Mouse (Mus musculus) embryonic facial prominence, embryonic 11.5 days (tissue): ENCODE results near the gene Smim22. TPM values are rescaled to one million over a fixed set of nuclear protein-coding genes. Genes with fewer than 3 reads are reported as not detected.
A peak's percentile ranks its signal among the peaks of the same experiment; 100 is the strongest.

ENCODE experiments used
- ATAC-seq: fragments of 200-750 bp; cut with Nextera tagmentation; replicated peaks from 2 replicates; pipeline ENCODE4 v1.8.0; 2017; ENCODE audit warnings: low read depth; ENCODE audit not compliant: insufficient number of reproducible peaks, low FRiP score, low TSS enrichment
- DNase-seq: peaks from one replicate; pipeline ENCODE4 v3.0.0-alpha.2; 2015; ENCODE audit warnings: low spot score
- H3K27ac ChIP-seq: fragments of 300-500 bp; sonication (generic); replicated peaks from 2 replicates; pipeline ENCODE4 v1.5.1; 2014; ENCODE audit warnings: mild to moderate bottlenecking, low read depth, low read length, control low read depth
- H3K27me3 ChIP-seq: fragments of 300-500 bp; sonication (generic); 2 replicates; pipeline ENCODE4 v1.6.1; 2014; ENCODE audit warnings: mild to moderate bottlenecking, low read length, moderate library complexity, mixed read lengths; ENCODE audit not compliant: control insufficient read depth, insufficient read depth
- H3K36me3 ChIP-seq: fragments of 300-500 bp; sonication (generic); replicated peaks from 2 replicates; pipeline ENCODE4 v1.6.1; 2014; ENCODE audit warnings: low read depth, mild to moderate bottlenecking, low read length, moderate library complexity, mixed read lengths; ENCODE audit not compliant: control insufficient read depth, insufficient read depth
- H3K4me1 ChIP-seq: fragments of 300-500 bp; sonication (generic); 2 replicates; pipeline ENCODE4 v1.6.1; 2014; ENCODE audit warnings: low read length, mixed read lengths; ENCODE audit not compliant: control insufficient read depth, insufficient read depth
- H3K4me2 ChIP-seq: fragments of 300-500 bp; sonication (generic); 2 replicates; pipeline ENCODE4 v1.6.1; 2014; ENCODE audit warnings: low read depth, mild to moderate bottlenecking, control low read depth, low read length, moderate library complexity
- H3K4me3 ChIP-seq: fragments of 300-500 bp; sonication (generic); 2 replicates; pipeline ENCODE4 v1.5.1; 2014; ENCODE audit warnings: low read depth, low read length, control low read depth
- H3K9ac ChIP-seq: fragments of 300-500 bp; sonication (generic); replicated peaks from 2 replicates; pipeline ENCODE4 v1.6.1; 2014; ENCODE audit warnings: mild to moderate bottlenecking, control low read depth, low read length
- H3K9me3 ChIP-seq: fragments of 300-500 bp; sonication (generic); replicated peaks from 2 replicates; pipeline ENCODE4 v1.6.1; 2016; ENCODE audit warnings: mild to moderate bottlenecking, low read length, inconsistent platforms, mixed read lengths; ENCODE audit not compliant: control insufficient read depth
- WGBS: fragments of 180-500 bp; shearing (Covaris S2); extraction: QIAGEN DNeasy Blood & Tissue Kit; methylation state at CpG from one replicate; pipeline ENCODE4 v1.1.7; 2014; 5-methylcytosine and 5-hydroxymethylcytosine counted together
- polyA plus RNA-seq: library from polyadenylated mRNA; unstranded; fragments of >200 nt; fragmentation: Nextera tagmentation; extraction: Ambion mirVana; gene quantifications from 2 replicates; pipeline ENCODE4 v1.2.1, GENCODE M21; 2014

The Smim22 gene
- polyA plus RNA-seq, 1 experiment from 2014 or later = 2.2 TPM

DNA sequence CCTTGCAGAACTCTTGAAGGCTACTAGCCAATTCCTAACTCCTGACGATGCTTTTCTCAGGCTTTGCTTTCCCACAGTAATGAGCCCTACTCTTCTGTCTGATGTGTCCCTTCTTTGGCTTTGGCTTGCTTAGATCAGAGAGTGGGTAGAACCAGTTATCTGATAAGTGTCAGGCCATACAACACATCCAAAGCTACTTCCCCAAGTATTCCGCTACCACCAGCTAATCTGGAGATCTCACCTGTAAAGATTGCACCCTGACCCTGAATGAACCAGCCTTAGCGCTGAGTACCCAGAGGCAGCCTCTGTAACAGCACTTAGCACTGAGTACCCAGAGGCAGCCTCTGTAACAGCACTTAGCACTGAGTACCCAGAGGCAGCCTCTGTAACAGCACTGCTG is 38.2 kb downstream of the Smim22 start:
- Histone ChIP-seq H3K9me3 (no peaks in the 10 kb centered on the region), H3K4me3 (no peak overlapping the region), H3K27ac (no peak overlapping the region), H3K4me1 (no peaks in the 10 kb centered on the region), H3K36me3 (peaks cover 8% of the 10 kb centered on the region), H3K27me3 (no peaks in the 10 kb centered on the region), H3K4me2 (no peak overlapping the region), H3K9ac (no peak overlapping the region)
- 96% methylated on average over 3 of the region's 3 CpGs for WGBS
- DNase-seq (no peak), ATAC-seq (no peak)

DNA sequence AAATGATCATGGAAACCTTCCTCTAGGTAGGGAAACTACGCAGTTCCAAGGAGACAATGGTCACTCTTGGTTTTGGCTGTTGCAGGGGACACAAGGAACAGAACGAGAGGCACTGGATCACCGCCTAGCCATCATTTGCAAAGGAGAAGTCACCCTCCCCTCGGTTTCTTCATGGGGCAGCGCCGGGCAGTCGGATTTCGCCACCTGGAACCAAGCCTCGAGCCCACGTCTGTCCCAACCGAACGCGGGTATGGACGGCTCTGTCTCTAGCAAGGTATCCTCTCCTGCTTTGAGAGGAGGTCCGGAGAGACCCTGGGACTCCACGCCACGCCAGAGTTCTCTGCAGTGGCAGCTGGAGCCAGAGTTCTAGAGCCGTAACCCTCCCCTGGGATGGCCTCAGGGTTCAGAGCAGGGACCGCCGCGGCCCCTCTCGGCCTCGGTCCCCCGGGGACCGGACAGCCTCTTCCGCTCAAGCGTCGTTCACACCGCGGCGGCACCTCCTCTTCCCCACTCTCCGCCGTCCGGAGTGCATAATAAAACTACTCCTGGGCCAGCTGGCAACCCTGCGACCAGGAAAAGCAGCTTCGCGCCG is 42.2 kb downstream of the Smim22 start:
- Histone ChIP-seq H3K4me1 (no peaks in the 10 kb centered on the region), H3K9ac (peak overlapping the region; percentile 84), H3K27me3 (no peaks in the 10 kb centered on the region), H3K9me3 (no peaks in the 10 kb centered on the region), H3K4me2 (peak overlapping the region; percentile 50), H3K27ac (peak overlapping the region; percentile 81), H3K36me3 (peaks cover 8% of the 10 kb centered on the region), H3K4me3 (peak overlapping the region; percentile 81)
- DNase-seq (no peak), ATAC-seq (0 out of 2 replicates have a peak, but pooled peaks have one; percentile 36)
- 0% methylated on average over 38 of the region's 38 CpGs for WGBS

DNA sequence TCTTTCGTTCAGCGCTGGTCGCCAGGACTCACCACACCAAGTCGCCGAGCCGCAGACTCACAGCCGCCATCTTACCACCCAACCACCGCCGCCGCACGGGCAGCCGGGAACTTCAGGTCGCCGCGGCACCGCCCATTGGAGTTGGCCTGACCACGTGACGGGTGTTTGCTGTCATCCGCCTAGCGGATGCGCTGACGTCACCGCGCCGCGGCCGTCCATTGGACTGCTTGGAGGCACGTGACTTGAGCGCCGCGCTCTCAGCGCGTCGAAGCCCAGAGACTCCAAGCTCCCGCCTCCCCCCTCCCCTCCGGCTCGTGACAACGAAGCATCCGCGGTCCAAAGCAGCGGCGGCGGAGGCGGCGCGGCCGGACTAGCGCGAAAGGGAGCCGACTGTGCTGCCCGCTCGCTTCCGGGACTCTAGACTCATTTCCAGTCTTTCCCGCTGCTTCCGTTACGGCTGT is 42.7 kb downstream of the Smim22 start, which contains the start of the genes Glyr1 and Ubn1:
Gene Glyr1, minus strand, starts transcription at position 90 of the 461 bp plus-strand sequence.
Gene Ubn1, plus strand, starts transcription at position 284 of the 461 bp plus-strand sequence.
- peak; percentile 99 for ATAC-seq
- peak within 1 kb of the TSS; percentile 85 for H3K4me2 ChIP-seq
- WGBS = under 1% methylated on average over 55 of the region's 56 CpGs

DNA sequence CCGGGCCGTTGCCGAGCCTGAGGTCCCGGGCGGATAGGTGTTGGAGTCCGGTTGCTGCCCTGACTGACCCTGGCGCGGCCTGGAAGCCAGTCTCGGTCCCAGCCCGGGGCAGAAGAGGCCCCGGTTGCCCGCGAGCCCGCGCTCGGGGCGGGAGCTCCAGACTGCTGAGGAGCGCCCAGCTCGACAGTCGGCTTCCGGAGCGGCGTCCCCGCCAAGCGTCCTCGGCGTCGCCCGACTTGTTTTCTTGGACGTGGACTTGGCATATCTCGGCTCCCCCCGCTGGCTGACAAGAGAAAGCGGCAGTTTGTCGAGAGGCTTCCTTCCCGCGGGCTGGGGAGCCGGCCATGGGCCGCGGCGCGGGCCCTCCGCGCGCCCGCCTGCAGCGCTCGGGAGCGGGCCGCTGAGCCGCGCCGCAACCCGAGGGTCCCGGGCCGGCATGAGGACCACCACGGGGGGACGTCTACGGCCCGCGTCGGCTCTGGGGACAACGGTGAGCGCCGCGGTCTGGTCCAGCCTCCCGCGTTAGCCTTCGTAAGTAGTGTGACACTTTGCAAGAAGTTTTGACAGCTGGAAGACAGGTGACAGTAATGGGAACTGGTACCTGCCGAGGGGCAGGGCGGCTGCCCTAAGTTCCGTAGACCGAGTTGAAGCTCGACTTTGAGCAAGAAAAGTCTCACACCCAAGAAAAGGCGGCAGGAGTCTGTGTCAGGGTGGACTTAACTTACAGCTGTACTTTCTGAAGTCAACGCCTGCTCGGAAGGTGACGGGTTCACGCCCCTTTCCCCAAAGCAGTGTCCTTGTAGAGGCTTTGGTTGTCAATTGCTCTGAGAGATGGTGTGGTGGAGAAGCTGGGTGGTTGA is 43.4 kb downstream of the Smim22 start:
- ATAC-seq (peak; percentile 74), DNase-seq (peak; percentile 70)
- peak overlapping the region; percentile 85 for H3K4me2 ChIP-seq
- peak overlapping the region; percentile 81 for H3K4me3 ChIP-seq
- no peaks in the 10 kb centered on the region for H3K9me3 ChIP-seq
- WGBS = under 1% methylated on average over 72 of the region's 78 CpGs
- H3K4me1 ChIP-seq = no peaks in the 10 kb centered on the region
- H3K27me3 ChIP-seq = no peaks in the 10 kb centered on the region
- H3K27ac ChIP-seq = peak overlapping the region; percentile 94
- peak overlapping the region; percentile 86 for H3K9ac ChIP-seq
- H3K36me3 ChIP-seq = peaks cover 7% of the 10 kb centered on the region

More for the DNA sequence above, 42.7 kb downstream of the Smim22 start, which contains the start of the genes Glyr1 and Ubn1:
- peaks cover 6% of the 10 kb centered on the region for H3K36me3 ChIP-seq
- peak; percentile 99 for DNase-seq
- peak within 1 kb of the TSS; percentile 81 for H3K4me3 ChIP-seq
- H3K9ac ChIP-seq = peak within 1 kb of the TSS; percentile 86
- peak within 1 kb of the TSS; percentile 94 for H3K27ac ChIP-seq
- H3K27me3 ChIP-seq = no peaks in the 10 kb centered on the region
- no peaks in the 10 kb centered on the region for H3K9me3 ChIP-seq
- H3K4me1 ChIP-seq = no peaks in the 10 kb centered on the region

Other genes starting within 250 kb of the Smim22 start
- gene Cdip1, start 217.0 kb upstream of the Smim22 start, polyA plus RNA-seq = 76.1 and 80.8 TPM in 2 replicates
- 0.28 TPM in 1 of 2 replicates, not detected in the other for gene 4930562C15Rik, start 171.9 kb upstream of the Smim22 start, polyA plus RNA-seq
- 26.2 and 26.4 TPM in 2 replicates for gene Ubald1, start 127.0 kb upstream of the Smim22 start, polyA plus RNA-seq
- 67.9 and 72.2 TPM in 2 replicates for gene Mgrn1, start 121.0 kb upstream of the Smim22 start, polyA plus RNA-seq
- 155 and 164 TPM in 2 replicates for gene Nudt16l1, start 68.5 kb upstream of the Smim22 start, polyA plus RNA-seq
- 32.4 and 39.7 TPM in 2 replicates for gene Anks3, start 43.1 kb upstream of the Smim22 start, polyA plus RNA-seq
- gene Sept12, start 9.4 kb upstream of the Smim22 start, polyA plus RNA-seq = not detected in 2 replicates
- gene Rogdi, start 6.3 kb downstream of the Smim22 start, polyA plus RNA-seq = 56.5 and 60.2 TPM in 2 replicates
- gene Glyr1, start 42.6 kb downstream of the Smim22 start, polyA plus RNA-seq = 131 and 140 TPM in 2 replicates
- 21.0 and 21.5 TPM in 2 replicates for gene Ubn1, start 42.8 kb downstream of the Smim22 start, polyA plus RNA-seq
- 1.6 and 2.0 TPM in 2 replicates for gene Ppl, start 125.1 kb downstream of the Smim22 start, polyA plus RNA-seq
- gene Sec14l5, start 139.8 kb downstream of the Smim22 start, polyA plus RNA-seq = 0.07 and 0.08 TPM in 2 replicates
- gene Nagpa, start 196.7 kb downstream of the Smim22 start, polyA plus RNA-seq = 10.7 and 13.6 TPM in 2 replicates
- gene AU021092, start 215.0 kb downstream of the Smim22 start, polyA plus RNA-seq = 2.0 and 3.1 TPM in 2 replicates
- gene Alg1, start 226.3 kb downstream of the Smim22 start, polyA plus RNA-seq = 22.6 and 26.1 TPM in 2 replicates
- gene Eef2kmt, start 248.7 kb downstream of the Smim22 start, polyA plus RNA-seq = 13.3 and 15.6 TPM in 2 replicates